Mouse (Mus musculus) lung, postnatal 0 days (tissue): ENCODE measurements around the gene Pde4d. TPM values are rescaled to one million over a fixed set of nuclear protein-coding genes. Genes with fewer than 3 reads are reported as not detected.

ENCODE experiments used
- ATAC-seq: fragments of 200-750 bp; cut with Nextera tagmentation; 2 replicates; pipeline ENCODE4 v1.8.0; 2017; ENCODE audit warnings: moderate library complexity
- DNase-seq: peaks from one replicate; pipeline ENCODE4 v3.0.0-alpha.2; 2016; ENCODE audit warnings: low spot score
- H3K27ac ChIP-seq: fragments of 300-500 bp; sonication (generic); 2 replicates; pipeline ENCODE4 v1.5.1; 2014; ENCODE audit warnings: antibody characterized with exemption, mild to moderate bottlenecking, low read length, mixed read lengths
- H3K27me3 ChIP-seq: fragments of 300-500 bp; sonication (generic); replicated peaks from 2 replicates; pipeline ENCODE4 v1.6.1; 2014; ENCODE audit warnings: low read length, mixed read lengths; ENCODE audit not compliant: insufficient read depth
- H3K36me3 ChIP-seq: fragments of 300-500 bp; sonication (generic); 2 replicates; pipeline ENCODE4 v1.6.1; 2014; ENCODE audit warnings: low read length, mixed read lengths; ENCODE audit not compliant: insufficient read depth
- H3K4me1 ChIP-seq: fragments of 300-500 bp; sonication (generic); 2 replicates; pipeline ENCODE4 v1.6.1; 2014; ENCODE audit warnings: antibody characterized with exemption, low read depth, low read length, mixed read lengths; ENCODE audit not compliant: insufficient read depth
- H3K4me2 ChIP-seq: fragments of 300-500 bp; sonication (generic); replicated peaks from 2 replicates; pipeline ENCODE4 v1.6.1; 2014; ENCODE audit warnings: low read depth, mild to moderate bottlenecking, low read length, moderate library complexity, mixed read lengths
- H3K4me3 ChIP-seq: fragments of 300-500 bp; sonication (generic); 2 replicates; pipeline ENCODE4 v1.5.1; 2014; ENCODE audit warnings: low read depth, low read length
- H3K9ac ChIP-seq: fragments of 300-500 bp; sonication (generic); replicated peaks from 2 replicates; pipeline ENCODE4 v1.6.1; 2014; ENCODE audit warnings: low read depth, mild to moderate bottlenecking
- H3K9me3 ChIP-seq: fragments of 300-500 bp; sonication (generic); 2 replicates; pipeline ENCODE4 v1.6.1; 2016; ENCODE audit warnings: low read length, mixed read lengths
- CTCF ChIP-seq: IDR thresholded peaks from 2 replicates; pipeline ENCODE4 v1.5.1; 2016; ENCODE audit warnings: antibody characterized with exemption, mild to moderate bottlenecking
- EP300 ChIP-seq: IDR thresholded peaks from 2 replicates; pipeline ENCODE4 v1.6.1; 2016; ENCODE audit warnings: antibody characterized with exemption, mild to moderate bottlenecking, control low read depth
- WGBS: fragments of 180-500 bp; shearing (Covaris S2); extraction: QIAGEN DNeasy Blood & Tissue Kit; methylation state at CpG from one replicate; pipeline ENCODE4 v1.1.7; 2014; 5-methylcytosine and 5-hydroxymethylcytosine counted together
- polyA plus RNA-seq: library from polyadenylated mRNA; unstranded; fragments of >200 nt; fragmentation: Nextera tagmentation; extraction: Ambion mirVana; gene quantifications from 2 replicates; pipeline ENCODE4 v1.2.1, GENCODE M21; 2015

The Pde4d gene
- polyA plus RNA-seq, 1 experiment from 2014 or later, result 19.7 TPM

GRCm38 (mm10) chr13:109809646-109810045 is 1359.9 kb downstream of the Pde4d start:
- Histone ChIP-seq H3K27me3 (no peaks in the 10 kb centered on the region), H3K9me3 (no peaks in the 10 kb centered on the region), H3K4me3 (no peak overlapping the region), H3K4me1 (no peaks in the 10 kb centered on the region; the same call in 1 of the 2 replicates), H3K9ac (no peak overlapping the region), H3K36me3 (no peaks in the 10 kb centered on the region), H3K4me2 (no peak overlapping the region), H3K27ac (no peak overlapping the region)
- ATAC-seq (no peak), DNase-seq (no peak)
- no peak for TF ChIP-seq EP300
- TF ChIP-seq CTCF, result no peak
- 58% methylated on average over 4 of the region's 4 CpGs for WGBS

DNA sequence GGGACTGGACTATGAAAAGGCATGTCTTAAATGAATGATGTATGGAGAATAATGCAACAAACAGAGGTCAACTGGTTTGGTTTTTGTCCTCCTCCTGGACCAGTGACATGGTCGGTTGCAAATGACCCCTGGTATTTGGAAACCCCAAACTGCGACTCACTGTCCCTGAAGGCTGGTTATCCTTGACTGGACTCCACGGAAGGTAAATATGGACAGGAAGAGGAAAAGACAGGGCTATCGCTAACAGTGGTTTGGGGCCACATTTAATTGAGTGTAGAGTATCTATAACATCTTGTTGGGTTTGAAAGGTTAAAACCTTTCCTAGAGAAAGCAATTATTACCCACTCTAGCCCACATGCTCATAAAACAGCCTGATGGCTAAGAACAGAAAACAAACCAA is 1364.2 kb downstream of the Pde4d start:
- WGBS, result 80% methylated on average over 4 of the region's 4 CpGs
- Histone ChIP-seq H3K4me1 (no peaks in the 10 kb centered on the region), H3K4me2 (no peak overlapping the region), H3K9ac (no peak overlapping the region), H3K9me3 (no peaks in the 10 kb centered on the region), H3K27ac (no peak overlapping the region), H3K36me3 (no peaks in the 10 kb centered on the region), H3K27me3 (no peaks in the 10 kb centered on the region), H3K4me3 (no peak overlapping the region)
- DNase-seq (no peak), ATAC-seq (no peak)
- TF ChIP-seq EP300 (no peak), CTCF (no peak)

DNA sequence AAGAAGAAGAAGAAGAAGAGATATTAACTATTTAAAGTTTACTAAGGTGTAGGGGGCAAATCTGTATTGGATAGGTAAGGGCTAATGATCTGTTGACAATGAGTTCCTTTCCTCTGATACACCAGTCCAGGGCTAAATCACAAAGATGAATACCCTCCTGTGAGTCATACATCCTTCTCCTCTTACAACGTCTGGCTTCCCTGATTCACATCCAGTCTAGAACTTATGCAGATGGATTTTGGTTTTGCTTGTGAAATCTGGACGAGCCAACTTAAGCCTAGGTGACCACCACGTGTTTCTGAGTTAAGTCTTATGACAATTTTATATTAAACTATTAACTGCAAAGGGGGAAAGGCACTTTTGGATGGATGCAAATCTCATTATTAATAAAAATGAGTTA is 1369.3 kb downstream of the Pde4d start:
- H3K4me1 ChIP-seq, result peaks cover 16% of the 10 kb centered on the region; the same call in 1 of the 2 replicates
- H3K4me2 ChIP-seq, result no peak overlapping the region
- WGBS, result 66% methylated on average over 3 of the region's 3 CpGs
- no peak overlapping the region for H3K4me3 ChIP-seq
- no peaks in the 10 kb centered on the region for H3K36me3 ChIP-seq
- no peaks in the 10 kb centered on the region for H3K9me3 ChIP-seq
- TF ChIP-seq CTCF, result no peak
- TF ChIP-seq EP300, result no peak
- no peaks in the 10 kb centered on the region for H3K27me3 ChIP-seq
- DNase-seq, result no peak
- no peak for ATAC-seq
- H3K9ac ChIP-seq, result no peak overlapping the region
- no peak overlapping the region for H3K27ac ChIP-seq

GRCm38 (mm10) chr13:109820141-109820540 is 1370.4 kb downstream of the Pde4d start:
- Histone ChIP-seq H3K4me2 (no peak overlapping the region; the same call in 1 of the 2 replicates), H3K4me3 (no peak overlapping the region), H3K9me3 (no peaks in the 10 kb centered on the region), H3K27me3 (no peaks in the 10 kb centered on the region), H3K27ac (no peak overlapping the region), H3K36me3 (no peaks in the 10 kb centered on the region), H3K4me1 (peaks cover 16% of the 10 kb centered on the region; the same call in 1 of the 2 replicates), H3K9ac (no peak overlapping the region)
- DNase-seq, result no peak
- TF ChIP-seq EP300, result no peak
- TF ChIP-seq CTCF, result no peak
- no peak for ATAC-seq
- 38% methylated on average over 3 of the region's 3 CpGs for WGBS

GRCm38 (mm10) chr13:109820866-109821265 is 1371.1 kb downstream of the Pde4d start:
- WGBS, result 63% methylated on average over 3 of the region's 3 CpGs
- H3K9ac ChIP-seq, result no peak overlapping the region
- no peak for TF ChIP-seq CTCF
- no peak for TF ChIP-seq EP300
- H3K4me3 ChIP-seq, result no peak overlapping the region
- no peaks in the 10 kb centered on the region for H3K36me3 ChIP-seq
- no peak for ATAC-seq
- DNase-seq, result no peak
- H3K9me3 ChIP-seq, result no peaks in the 10 kb centered on the region
- peaks cover 16% of the 10 kb centered on the region; the same call in 1 of the 2 replicates for H3K4me1 ChIP-seq
- no peak overlapping the region for H3K27ac ChIP-seq
- H3K27me3 ChIP-seq, result no peaks in the 10 kb centered on the region
- H3K4me2 ChIP-seq, result no peak overlapping the region

- DNase-seq, result no peak
- peak; percentile 66 for ATAC-seq
- H3K4me3 ChIP-seq, result peak overlapping the region; percentile 17; the same call in 1 of the 2 replicates
- TF ChIP-seq CTCF, result no peak
- TF ChIP-seq EP300, result no peak
- no peaks in the 10 kb centered on the region for H3K27me3 ChIP-seq
- peaks cover 16% of the 10 kb centered on the region; the same call in 1 of the 2 replicates for H3K4me1 ChIP-seq
- H3K27ac ChIP-seq, result peak overlapping the region; percentile 88
- peak overlapping the region; percentile 50 for H3K4me2 ChIP-seq
- H3K9ac ChIP-seq, result 0 out of 2 replicates have a peak overlapping the region, but pooled peaks have one; percentile 16
- no peaks in the 10 kb centered on the region for H3K36me3 ChIP-seq
- 5% methylated on average over 8 of the region's 8 CpGs for WGBS
- no peaks in the 10 kb centered on the region for H3K9me3 ChIP-seq
Measured at GRCm38 (mm10) chr13:109821725-109822412, 1372.1 kb downstream of the Pde4d start.
